Mouse (Mus musculus): ENCODE results near the gene Ccnd3. TPM values are rescaled to one million over a fixed set of nuclear protein-coding genes. Genes with fewer than 3 reads are reported as not detected.

Gene Ccnd3
- polyA plus RNA-seq, 1 experiment from 2014 or later, result 74.3 TPM

- WGBS, result 86% methylated on average over 13 of the region's 13 CpGs
- peaks cover 25% of the 10 kb centered on the region for H3K4me1 ChIP-seq (replicated peaks)
- H3K4me2 ChIP-seq, result no peak overlapping the region
- no peak overlapping the region for H3K27ac ChIP-seq
- no peak overlapping the region for H3K9ac ChIP-seq
- peaks cover 71% of the 10 kb centered on the region for H3K36me3 ChIP-seq
- no peaks in the 10 kb centered on the region for H3K9me3 ChIP-seq
- H3K4me3 ChIP-seq, result no peak overlapping the region
- ATAC-seq (ENCODE audit: low FRiP score), result no peak
- H3K27me3 ChIP-seq, result 0 out of 2 replicates have a peak, but pooled peaks cover 4% of the 10 kb centered on the region
Measured at GRCm38 (mm10) chr17:47600601-47601388, 95.9 kb downstream of the Ccnd3 start.

- Histone ChIP-seq H3K36me3 (peaks cover 77% of the 10 kb centered on the region), H3K4me3 (no peak overlapping the region), H3K27ac (no peak overlapping the region), H3K27me3 (no peaks in the 10 kb centered on the region), H3K4me1 (replicated peaks) (peaks cover 19% of the 10 kb centered on the region), H3K9me3 (no peaks in the 10 kb centered on the region), H3K9ac (no peak overlapping the region), H3K4me2 (no peak overlapping the region)
- ATAC-seq (ENCODE audit: low FRiP score), result no peak
- WGBS, result 90% methylated on average over 10 of the region's 10 CpGs
Measured at GRCm38 (mm10) chr17:47601389-47601755, 96.5 kb downstream of the Ccnd3 start.

- H3K9me3 ChIP-seq, result no peaks in the 10 kb centered on the region
- H3K4me3 ChIP-seq, result no peak overlapping the region
- no peaks in the 10 kb centered on the region for H3K27me3 ChIP-seq
- ATAC-seq (ENCODE audit: low FRiP score), result no peak
- H3K36me3 ChIP-seq, result peaks cover 86% of the 10 kb centered on the region
- H3K4me2 ChIP-seq, result no peak overlapping the region
- H3K4me1 ChIP-seq (replicated peaks), result peaks cover 10% of the 10 kb centered on the region
- no peak overlapping the region for H3K9ac ChIP-seq
- WGBS, result 93% methylated on average over 11 of the region's 11 CpGs
- no peak overlapping the region for H3K27ac ChIP-seq
Measured at GRCm38 (mm10) chr17:47602289-47602688, 97.4 kb downstream of the Ccnd3 start.

GRCm38 (mm10) chr17:47606220-47606619 is 101.4 kb downstream of the Ccnd3 start:
- no peaks in the 10 kb centered on the region for H3K9me3 ChIP-seq
- WGBS, result 79% methylated on average over 5 of the region's 5 CpGs
- no peaks in the 10 kb centered on the region for H3K27me3 ChIP-seq
- H3K36me3 ChIP-seq, result peaks cover 77% of the 10 kb centered on the region
- H3K9ac ChIP-seq, result no peak overlapping the region
- no peak overlapping the region for H3K4me2 ChIP-seq
- peaks cover 20% of the 10 kb centered on the region for H3K4me1 ChIP-seq (replicated peaks)
- no peak overlapping the region for H3K4me3 ChIP-seq
- no peak overlapping the region for H3K27ac ChIP-seq
- no peak for ATAC-seq (ENCODE audit: low FRiP score)

- no peak for ATAC-seq (ENCODE audit: low FRiP score)
- Histone ChIP-seq H3K4me3 (no peak overlapping the region), H3K4me2 (no peak overlapping the region), H3K4me1 (replicated peaks) (peaks cover 39% of the 10 kb centered on the region), H3K9me3 (no peaks in the 10 kb centered on the region), H3K27me3 (no peaks in the 10 kb centered on the region), H3K27ac (no peak overlapping the region), H3K9ac (no peak overlapping the region), H3K36me3 (peaks cover 53% of the 10 kb centered on the region)
- WGBS, result 93% methylated on average over 4 of the region's 4 CpGs
Measured at GRCm38 (mm10) chr17:47609182-47609581, 104.3 kb downstream of the Ccnd3 start.

- under 1% methylated on average over 59 of the region's 59 CpGs for WGBS
Measured at GRCm38 (mm10) chr17:47610849-47611660, 106.2 kb downstream of the Ccnd3 start, which contains the start of the genes Bysl, Med20 and Gm20517. Gene Bysl, minus strand, starts transcription at chr17:47611492. Gene Med20, plus strand, starts transcription at chr17:47611582. Gene Gm20517, plus strand, starts transcription at chr17:47611589.

GRCm38 (mm10) chr17:47611661-47611982 is 106.8 kb downstream of the Ccnd3 start:
- Histone ChIP-seq H3K9me3 (no peaks in the 10 kb centered on the region), H3K27ac (peak overlapping the region; percentile 77; the same call in 1 of the 2 replicates), H3K4me2 (peak overlapping the region; percentile 96), H3K27me3 (no peaks in the 10 kb centered on the region), H3K9ac (peak overlapping the region; percentile 85), H3K36me3 (peaks cover 44% of the 10 kb centered on the region), H3K4me1 (replicated peaks) (peaks cover 39% of the 10 kb centered on the region), H3K4me3 (peak overlapping the region; percentile 85)
- no peak; the same call in 1 of the 2 replicates for ATAC-seq (ENCODE audit: low FRiP score)
- WGBS, result 0% methylated on average over 13 of the region's 13 CpGs

More at GRCm38 (mm10) chr17:47610849-47611660, 106.2 kb downstream of the Ccnd3 start, which contains the start of the genes Bysl, Med20 and Gm20517:
- Histone ChIP-seq H3K9ac (peak within 1 kb of the TSS; percentile 85), H3K4me1 (replicated peaks) (peaks cover 39% of the 10 kb centered on the region), H3K36me3 (peaks cover 50% of the 10 kb centered on the region), H3K27ac (peak within 1 kb of the TSS; percentile 77), H3K9me3 (no peaks in the 10 kb centered on the region), H3K4me3 (peak within 1 kb of the TSS; percentile 85), H3K27me3 (no peaks in the 10 kb centered on the region), H3K4me2 (peak within 1 kb of the TSS; percentile 96)
- ATAC-seq (ENCODE audit: low FRiP score), result peak; percentile 95

GRCm38 (mm10) chr17:47614018-47614417 is 109.2 kb downstream of the Ccnd3 start:
- no peak overlapping the region for H3K27ac ChIP-seq
- no peak overlapping the region for H3K4me2 ChIP-seq
- 92% methylated on average over 1 of the region's 1 CpGs for WGBS
- H3K36me3 ChIP-seq, result peaks cover 40% of the 10 kb centered on the region
- no peak for ATAC-seq (ENCODE audit: low FRiP score)
- H3K27me3 ChIP-seq, result no peaks in the 10 kb centered on the region
- peaks cover 36% of the 10 kb centered on the region for H3K4me1 ChIP-seq (replicated peaks)
- H3K9ac ChIP-seq, result no peak overlapping the region
- no peak overlapping the region for H3K4me3 ChIP-seq
- no peaks in the 10 kb centered on the region for H3K9me3 ChIP-seq

GRCm38 (mm10) chr17:47616119-47616518 is 111.3 kb downstream of the Ccnd3 start:
- Histone ChIP-seq H3K27me3 (no peaks in the 10 kb centered on the region), H3K4me3 (no peak overlapping the region), H3K9ac (no peak overlapping the region), H3K4me2 (no peak overlapping the region), H3K27ac (no peak overlapping the region), H3K4me1 (replicated peaks) (peaks cover 19% of the 10 kb centered on the region), H3K36me3 (peaks cover 44% of the 10 kb centered on the region), H3K9me3 (no peaks in the 10 kb centered on the region)
- 97% methylated on average over 8 of the region's 8 CpGs for WGBS
- ATAC-seq (ENCODE audit: low FRiP score), result no peak

GRCm38 (mm10) chr17:47616652-47617051 is 111.8 kb downstream of the Ccnd3 start:
- no peak for ATAC-seq (ENCODE audit: low FRiP score)
- Histone ChIP-seq H3K9me3 (no peaks in the 10 kb centered on the region), H3K4me1 (replicated peaks) (peaks cover 19% of the 10 kb centered on the region), H3K9ac (no peak overlapping the region), H3K27ac (no peak overlapping the region), H3K4me2 (no peak overlapping the region), H3K27me3 (no peaks in the 10 kb centered on the region), H3K36me3 (peaks cover 47% of the 10 kb centered on the region), H3K4me3 (no peak overlapping the region)
- 97% methylated on average over 4 of the region's 4 CpGs for WGBS

- no peak overlapping the region for H3K9ac ChIP-seq
- no peak for ATAC-seq (ENCODE audit: low FRiP score)
- 92% methylated on average over 9 of the region's 9 CpGs for WGBS
- peaks cover 58% of the 10 kb centered on the region for H3K36me3 ChIP-seq
- H3K27me3 ChIP-seq, result no peaks in the 10 kb centered on the region
- peaks cover 9% of the 10 kb centered on the region for H3K4me1 ChIP-seq (replicated peaks)
- no peak overlapping the region for H3K4me3 ChIP-seq
- H3K9me3 ChIP-seq, result no peaks in the 10 kb centered on the region
- no peak overlapping the region for H3K4me2 ChIP-seq
- no peak overlapping the region for H3K27ac ChIP-seq
Measured at GRCm38 (mm10) chr17:47617605-47618307, 112.9 kb downstream of the Ccnd3 start.
